Mouse (Mus musculus) spleen, postnatal 14 days (tissue): ENCODE measurements at regions not wholly inside any gene's neighbourhood (a gene's known extent, or its start where the extent isn't known, plus 50 kb on each side); places are given as distances from the start of the nearest gene placed in this dataset.

ENCODE experiments used
- DNase-seq, 2 experiments: peaks; one replicate each; pipeline ENCODE4 v3.0.0; 2021 to 2022; ENCODE audit warnings: low spot score in 2 of 2

GRCm38 (mm10) chr4:53320735-53321449, 119.3 kb upstream of the Slc44a1 start:
- DNase-seq = no peak

DNA sequence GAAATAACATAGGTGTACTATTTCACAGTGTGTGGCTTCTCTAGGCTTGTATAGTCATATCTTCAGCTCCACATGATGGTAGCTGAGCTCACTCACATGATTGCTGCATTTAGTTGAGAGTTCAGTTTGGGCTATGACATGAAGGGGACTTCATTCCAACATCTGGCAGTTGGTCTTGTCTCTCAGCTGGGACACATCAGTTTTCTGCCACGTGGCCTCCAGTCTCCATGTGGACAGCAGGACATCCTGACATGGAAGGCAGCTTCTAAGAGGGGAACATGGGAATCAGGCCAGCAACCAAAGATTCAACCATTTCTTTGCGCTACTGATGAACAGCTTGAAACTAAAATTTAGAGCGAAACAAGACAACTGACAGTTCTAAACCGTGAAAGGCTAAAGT, 121.2 kb upstream of the Slc44a1 start:
- no peak for DNase-seq

DNA sequence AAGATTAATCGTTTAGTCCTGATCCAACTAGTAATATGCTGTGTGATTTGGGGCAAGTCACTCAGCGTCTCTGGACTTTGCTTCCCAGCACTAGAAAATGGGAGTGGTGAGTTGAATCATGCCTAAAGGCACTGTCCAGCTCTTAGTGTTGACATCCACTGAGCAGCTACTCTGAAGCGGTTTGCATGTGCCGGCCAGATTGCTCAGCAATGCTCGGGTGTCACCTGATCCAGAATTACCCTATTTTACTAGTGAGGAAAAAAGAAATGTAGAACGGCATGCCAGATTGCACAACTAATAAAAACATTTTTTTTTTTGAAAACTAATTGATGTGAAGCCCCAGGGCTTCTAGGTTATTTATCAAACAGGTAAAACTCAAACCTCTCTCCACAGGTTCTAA, 122.0 kb upstream of the Slc44a1 start:
- DNase-seq = no peak

DNA sequence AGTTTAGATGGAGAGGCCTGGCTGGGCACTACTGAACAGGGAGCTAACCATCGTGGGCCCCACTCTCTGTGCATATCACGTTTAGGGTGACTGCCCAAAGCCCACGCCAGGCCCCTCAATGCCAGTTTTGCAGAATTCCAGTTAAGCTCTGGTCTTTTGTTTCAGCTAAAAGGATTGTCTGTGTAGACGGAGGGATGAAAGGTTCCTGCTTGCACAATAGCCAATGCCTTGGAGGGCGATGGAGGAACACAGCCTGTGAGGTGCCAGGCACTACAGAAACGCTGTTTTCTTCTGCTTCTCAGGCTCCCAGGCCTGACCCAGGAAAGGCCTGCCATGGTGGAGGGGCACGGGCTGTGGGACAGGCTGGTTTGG, 122.8 kb upstream of the Slc44a1 start:
- DNase-seq = no peak

DNA sequence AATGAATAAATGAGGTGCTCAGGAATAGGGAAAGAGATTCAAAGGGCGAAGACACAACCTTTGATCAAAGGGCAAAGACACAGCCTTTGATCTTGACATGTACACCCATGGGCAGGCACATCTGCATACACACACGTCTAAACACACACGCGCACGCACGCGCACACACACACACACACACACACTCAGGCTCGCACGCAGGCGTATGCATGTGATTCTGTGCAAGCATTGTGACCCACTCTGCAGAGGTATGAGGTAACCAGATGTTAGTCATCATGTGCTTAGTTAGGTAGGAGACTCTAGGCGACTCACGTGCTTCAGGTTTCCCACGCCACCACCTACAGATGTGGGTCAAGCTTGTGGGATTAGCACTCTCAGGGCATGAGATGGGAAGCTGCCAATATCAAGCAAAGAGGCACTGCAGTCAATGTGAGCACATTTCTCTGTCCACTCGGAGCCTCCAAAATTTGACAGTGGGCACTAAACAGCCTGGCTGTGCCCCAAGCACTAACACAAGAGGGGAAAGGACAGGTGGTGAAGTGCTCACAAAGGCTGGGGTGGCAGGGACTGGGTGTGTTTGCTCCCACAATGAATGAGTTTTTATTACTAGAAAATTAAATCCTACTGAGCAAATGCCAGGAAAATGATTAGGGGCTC, 123.3 kb upstream of the Slc44a1 start:
- DNase-seq = no peak

DNA sequence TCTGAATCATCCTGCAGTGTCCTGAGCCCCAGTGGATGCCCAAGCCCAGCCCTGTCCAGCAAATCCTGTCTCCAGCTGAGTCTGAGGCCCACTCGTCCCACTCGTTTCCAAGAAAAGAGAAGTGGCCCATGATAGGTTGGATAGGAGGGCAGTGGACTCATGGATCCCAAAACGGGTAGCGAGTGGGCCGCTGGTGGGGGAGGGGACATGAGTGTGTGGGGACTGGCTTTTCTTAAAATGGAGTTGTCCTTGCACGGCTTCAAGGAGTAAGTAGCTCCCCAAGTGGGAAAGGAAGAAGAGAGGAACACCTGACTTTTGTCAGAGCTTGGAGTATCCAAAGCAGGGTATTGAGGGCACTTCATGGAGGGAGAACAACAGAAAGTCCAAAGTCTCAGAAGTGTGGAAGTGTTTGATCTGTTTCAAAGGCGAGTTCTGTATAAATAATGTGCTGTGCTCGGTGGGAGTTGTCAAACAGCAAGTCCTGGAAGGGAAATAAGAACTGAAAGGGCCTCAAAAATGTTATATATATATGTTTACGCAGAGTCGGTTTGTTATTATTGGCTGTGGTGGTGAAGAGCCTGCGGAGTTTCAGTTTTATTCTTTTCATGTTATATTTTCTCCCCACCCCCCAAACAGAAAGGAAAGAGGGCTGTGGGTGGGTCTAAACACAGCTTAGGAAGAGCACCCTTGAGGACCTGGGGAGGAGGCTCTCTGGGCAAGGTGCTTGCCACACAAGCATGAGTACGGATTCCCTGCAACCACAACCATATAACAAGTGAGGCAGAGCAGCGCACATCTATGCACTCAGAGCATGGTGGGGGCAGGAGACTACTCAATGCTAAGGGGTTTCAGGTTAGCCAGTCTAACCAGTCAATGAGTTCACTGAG, 124.1 kb upstream of the Slc44a1 start:
- DNase-seq = no peak

- DNase-seq = no peak
These were observed 124.9 kb upstream of the Slc44a1 start for GRCm38 (mm10) chr4:53315121-53315875.

DNA sequence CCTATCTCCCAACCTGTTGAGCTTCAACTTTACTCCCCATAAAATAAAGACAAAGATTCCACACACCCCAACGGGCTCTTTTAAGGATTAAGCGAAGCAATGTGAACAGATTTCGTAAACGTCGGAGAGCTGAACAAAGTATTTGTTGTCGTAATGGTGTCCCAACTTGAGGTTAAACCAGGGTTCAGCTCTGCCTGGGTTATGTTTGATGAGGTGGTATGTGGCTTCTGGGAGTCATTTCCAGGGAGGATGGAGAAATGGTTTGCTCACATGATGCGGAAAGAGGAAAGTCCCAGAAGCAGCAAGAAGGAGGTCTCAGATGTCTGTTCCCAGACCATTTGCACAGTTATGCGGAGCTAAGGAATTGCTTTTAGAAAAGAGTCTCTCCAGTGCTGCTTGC, 126.1 kb upstream of the Slc44a1 start:
- no peak for DNase-seq

GRCm38 (mm10) chr4:53307121-53307520, 133.1 kb upstream of the Slc44a1 start:
- DNase-seq = no peak

DNA sequence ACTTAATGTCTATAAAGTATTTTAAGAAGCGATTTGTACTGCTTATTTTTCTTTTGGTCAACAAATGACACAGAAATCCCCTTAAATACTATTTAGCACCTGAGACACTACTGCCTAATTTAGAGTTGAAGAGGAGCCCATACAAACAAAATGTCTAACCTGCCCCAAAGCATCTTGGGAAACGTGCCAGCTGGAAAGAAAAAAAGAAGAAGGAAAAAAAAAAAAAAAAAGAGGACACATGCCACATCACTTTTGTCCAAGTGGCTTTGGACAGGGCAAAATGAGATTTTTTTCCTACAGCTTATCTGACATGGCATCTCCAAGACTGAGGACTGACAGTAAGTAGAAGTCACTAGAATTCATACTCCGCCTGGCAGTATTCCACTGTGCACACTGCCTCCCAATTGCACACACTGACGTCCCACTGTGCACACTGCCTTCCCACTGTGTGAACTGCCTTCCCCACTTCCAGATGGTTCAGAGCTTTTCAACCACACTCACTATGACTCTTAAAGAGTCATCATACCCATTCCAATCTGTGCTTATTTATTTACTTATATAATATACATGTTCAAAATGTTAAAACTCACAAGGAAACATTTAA, 135.3 kb upstream of the Slc44a1 start:
- no peak for DNase-seq

- DNase-seq = no peak
These were observed 135.9 kb upstream of the Slc44a1 start for GRCm38 (mm10) chr4:53304290-53304654.

DNA sequence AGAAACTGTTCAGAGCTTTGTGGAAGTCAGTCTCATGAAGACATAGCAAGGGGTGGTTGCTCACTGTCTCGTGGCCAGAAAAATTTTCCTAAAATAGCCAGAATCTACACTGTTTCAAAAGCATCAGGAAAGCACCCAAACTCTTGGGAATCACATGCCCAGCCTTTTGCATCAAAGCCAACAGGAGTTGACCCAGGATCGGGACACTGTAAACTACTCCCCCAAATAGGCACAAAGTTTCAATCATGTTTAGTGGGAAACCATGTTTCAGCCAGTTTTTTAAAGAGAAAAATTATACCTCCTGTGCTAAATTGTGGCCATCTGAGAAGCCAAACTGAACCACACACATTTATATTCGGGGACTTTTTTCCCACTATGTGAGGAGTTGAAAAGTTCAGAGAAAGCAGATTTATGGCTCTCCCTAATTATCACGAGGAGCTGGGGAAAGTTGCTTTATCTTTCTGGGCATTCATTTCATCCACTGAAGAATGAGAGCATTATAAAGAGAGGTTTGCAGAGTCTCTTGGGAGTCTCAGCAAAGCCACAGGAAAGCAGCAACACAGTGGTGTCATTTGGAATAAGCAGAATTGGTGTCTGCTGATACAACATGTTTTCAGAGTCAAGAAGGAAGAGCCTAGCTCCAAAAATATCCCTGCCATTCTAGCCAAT, 136.5 kb upstream of the Slc44a1 start:
- DNase-seq = no peak

- no peak for DNase-seq
These were observed 138.3 kb upstream of the Abca1 start for GRCm38 (mm10) chr4:53297975-53298374.

- DNase-seq = no peak
These were observed 132.9 kb upstream of the Abca1 start for GRCm38 (mm10) chr4:53292606-53293005.

DNA sequence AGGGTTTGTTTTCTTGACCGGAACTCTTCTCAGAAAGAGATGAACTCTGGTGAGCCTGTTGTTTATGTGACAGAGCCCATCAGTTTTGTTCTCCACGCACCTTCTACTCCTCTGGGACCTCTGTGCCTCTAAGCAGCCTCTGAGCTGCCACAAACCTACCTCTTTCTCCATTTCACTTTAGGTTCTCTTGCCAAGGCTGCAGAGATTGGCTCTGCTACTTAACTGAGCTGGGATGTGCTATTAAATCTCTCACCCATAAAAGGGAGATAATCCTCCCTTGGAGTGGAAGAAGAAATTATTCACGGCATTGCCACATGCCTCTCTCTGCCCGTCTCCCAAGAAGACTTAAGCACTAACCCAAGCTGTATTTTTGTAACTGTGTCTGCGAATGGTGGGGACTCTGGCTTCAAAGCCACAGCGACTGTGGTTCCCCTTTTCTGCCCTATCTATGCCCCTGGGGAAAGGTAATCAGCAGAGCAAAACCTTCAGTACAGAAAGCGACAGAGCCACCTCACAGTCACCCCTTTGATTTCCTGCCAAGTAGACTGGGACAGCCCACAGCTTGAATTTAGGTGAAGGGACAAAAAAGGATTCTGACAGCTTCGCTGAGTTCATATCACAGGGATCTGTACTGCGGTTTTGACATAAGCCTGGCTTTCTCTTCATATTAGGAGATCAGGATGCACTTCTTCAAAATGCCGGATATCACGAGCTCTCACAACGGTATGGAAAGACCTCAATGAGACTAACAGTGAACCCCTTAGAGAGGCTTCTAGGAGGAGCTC, 118.2 kb upstream of the Abca1 start:
- peak; percentile 9 to 26 for DNase-seq

- DNase-seq = no peak
These were observed 110.7 kb upstream of the Abca1 start for GRCm38 (mm10) chr4:53270433-53270832.

DNA sequence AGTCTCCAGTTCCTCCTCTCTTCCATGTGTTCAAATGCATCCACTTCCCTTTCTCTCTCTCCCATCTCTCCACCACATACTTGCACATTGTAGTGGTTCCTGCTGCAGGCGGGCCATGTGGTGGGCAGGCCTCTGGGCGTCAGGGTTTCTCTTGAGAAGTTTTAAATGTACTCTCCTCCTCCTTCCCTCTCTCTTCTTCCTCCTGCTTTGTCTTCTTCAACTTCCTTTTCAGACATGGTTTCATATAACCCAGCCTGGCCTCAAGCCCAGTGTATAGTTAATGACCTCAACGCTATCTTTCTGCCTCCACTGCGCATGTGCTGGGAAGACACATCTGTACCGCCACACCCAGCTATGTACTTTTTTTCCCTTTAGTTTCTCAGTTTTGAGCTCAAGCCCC, 110.3 kb upstream of the Abca1 start:
- no peak for DNase-seq

- no peak for DNase-seq
These were observed 109.7 kb upstream of the Abca1 start for GRCm38 (mm10) chr4:53269251-53269842.

DNA sequence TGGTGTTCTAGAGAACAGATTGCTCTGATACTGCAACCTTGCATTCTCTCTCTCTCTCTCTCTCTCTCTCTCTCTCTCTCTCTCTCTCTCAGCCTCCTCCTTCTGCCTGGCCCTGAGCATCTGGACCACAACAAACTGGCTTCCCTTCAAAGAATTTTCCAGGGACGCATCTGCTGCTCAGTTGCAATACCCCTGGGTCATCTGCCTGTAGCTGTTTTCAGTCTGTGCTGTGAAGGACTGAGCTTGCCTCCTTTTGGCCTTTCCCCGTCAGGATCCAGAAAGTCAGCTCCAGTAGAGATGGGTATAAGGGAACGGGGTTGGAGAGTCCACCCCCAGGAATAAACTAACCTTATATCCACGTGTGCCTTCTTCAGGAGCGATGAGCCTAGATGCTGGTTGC, 105.2 kb upstream of the Abca1 start:
- DNase-seq = no peak

GRCm38 (mm10) chr4:53264501-53264900, 104.8 kb upstream of the Abca1 start:
- DNase-seq = no peak
